Mouse (Mus musculus) heart, embryonic 14.5 days (tissue): Measurements from ENCODE around the gene Il5ra. TPM values are rescaled to one million over a fixed set of nuclear protein-coding genes. Genes with fewer than 3 reads are reported as not detected.

ENCODE experiments used
- ATAC-seq: fragments of 200-750 bp; cut with Nextera tagmentation; 2 replicates; pipeline ENCODE4 v1.8.0; 2017; ENCODE audit warnings: low read depth, moderate TSS enrichment; ENCODE audit not compliant: insufficient number of reproducible peaks, insufficient read depth, low FRiP score
- H3K27ac ChIP-seq, 2 experiments: fragments of 200-500 bp in 1 of 2; fragments of 300-500 bp in 1 of 2; sonication (generic) in 1 of 2; replicated peaks in 1 of 2; 2 replicates each; pipeline ENCODE4 v1.5.1; 2012 to 2014; ENCODE audit warnings: low read depth in 2 of 2, low read length in 2 of 2, control low read depth in 1 of 2, mild to moderate bottlenecking in 1 of 2, mixed read lengths in 1 of 2; ENCODE audit not compliant: control insufficient read depth in 1 of 2, insufficient read depth in 1 of 2
- H3K27me3 ChIP-seq: fragments of 300-500 bp; sonication (generic); 2 replicates; pipeline ENCODE4 v1.6.1; 2014; ENCODE audit warnings: mild to moderate bottlenecking, low read length, control low read depth; ENCODE audit not compliant: control insufficient read depth, insufficient read depth
- H3K36me3 ChIP-seq: fragments of 300-500 bp; sonication (generic); 2 replicates; pipeline ENCODE4 v1.6.1; 2014; ENCODE audit warnings: mild to moderate bottlenecking, control low read depth, low read length, mixed read lengths; ENCODE audit not compliant: control insufficient read depth, insufficient read depth
- H3K4me1 ChIP-seq, 2 experiments: fragments of 200-500 bp in 1 of 2; fragments of 300-500 bp in 1 of 2; sonication (generic) in 1 of 2; 2 replicates each; pipeline ENCODE4 v1.6.1; 2012 to 2014; ENCODE audit warnings: low read length in 2 of 2, control low read depth in 1 of 2, mixed read lengths in 1 of 2; ENCODE audit not compliant: control insufficient read depth in 2 of 2, insufficient read depth in 2 of 2
- H3K4me2 ChIP-seq: fragments of 300-500 bp; sonication (generic); 2 replicates; pipeline ENCODE4 v1.6.1; 2014; ENCODE audit warnings: mild to moderate bottlenecking, low read length
- H3K4me3 ChIP-seq, 2 experiments: fragments of 200-500 bp in 1 of 2; fragments of 300-500 bp in 1 of 2; sonication (generic) in 1 of 2; 2 replicates each; pipeline ENCODE4 v1.5.1; 2012 to 2014; ENCODE audit warnings: low read length in 2 of 2, mild to moderate bottlenecking in 2 of 2, control low read depth in 1 of 2, low read depth in 1 of 2, moderate library complexity in 1 of 2; ENCODE audit not compliant: control insufficient read depth in 1 of 2, insufficient read depth in 1 of 2
- H3K9ac ChIP-seq: fragments of 300-500 bp; sonication (generic); 2 replicates; pipeline ENCODE4 v1.6.1; 2014; ENCODE audit warnings: mild to moderate bottlenecking, low read length
- H3K9me3 ChIP-seq: fragments of 300-500 bp; sonication (generic); 2 replicates; pipeline ENCODE4 v1.6.1; 2016; ENCODE audit warnings: low read length, control low read depth; ENCODE audit not compliant: control insufficient read depth
- WGBS: fragments of 180-500 bp; shearing (Covaris S2); extraction: QIAGEN DNeasy Blood & Tissue Kit; methylation state at CpG from one replicate; pipeline ENCODE4 v1.1.7; 2014; 5-methylcytosine and 5-hydroxymethylcytosine counted together
- polyA plus RNA-seq: library from polyadenylated mRNA; unstranded; fragments of >200 nt; fragmentation: Nextera tagmentation; extraction: Ambion mirVana; gene quantifications from 2 replicates; pipeline ENCODE4 v1.2.1, GENCODE M21; 2014

Gene Il5ra
- polyA plus RNA-seq, 1 experiment from 2014 or later: not detected

- H3K27ac ChIP-seq: no peak overlapping the region
- WGBS: 60% methylated on average over 4 of the region's 4 CpGs
- H3K27me3 ChIP-seq: no peaks in the 10 kb centered on the region
- H3K4me3 ChIP-seq: no peak overlapping the region
- no peaks in the 10 kb centered on the region for H3K36me3 ChIP-seq
- no peak overlapping the region for H3K4me2 ChIP-seq
- no peaks in the 10 kb centered on the region for H3K9me3 ChIP-seq
- no peaks in the 10 kb centered on the region for H3K4me1 ChIP-seq
- no peak overlapping the region for H3K9ac ChIP-seq
- no peak for ATAC-seq
Measured at GRCm38 (mm10) chr6:106732563-106732962, 16.3 kb downstream of the Il5ra start.

- Histone ChIP-seq H3K9me3 (no peaks in the 10 kb centered on the region), H3K4me1 (no peaks in the 10 kb centered on the region)
Measured at GRCm38 (mm10) chr6:106729682-106730314, 19.0 kb downstream of the Il5ra start.

GRCm38 (mm10) chr6:106727703-106728102, 21.1 kb downstream of the Il5ra start:
- Histone ChIP-seq H3K9ac (no peak overlapping the region), H3K27me3 (no peaks in the 10 kb centered on the region), H3K9me3 (no peaks in the 10 kb centered on the region), H3K4me1 (no peaks in the 10 kb centered on the region), H3K4me2 (no peak overlapping the region), H3K36me3 (no peaks in the 10 kb centered on the region), H3K27ac (no peak overlapping the region), H3K4me3 (no peak overlapping the region)
- WGBS: 58% methylated on average over 1 of the region's 1 CpGs
- ATAC-seq: no peak

More at GRCm38 (mm10) chr6:106729682-106730314, 19.0 kb downstream of the Il5ra start:
- Histone ChIP-seq H3K4me3 (no peak overlapping the region), H3K4me2 (no peak overlapping the region), H3K27ac (no peak overlapping the region), H3K9ac (no peak overlapping the region), H3K27me3 (no peaks in the 10 kb centered on the region), H3K36me3 (no peaks in the 10 kb centered on the region)
- WGBS: 74% methylated on average over 4 of the region's 4 CpGs
- no peak for ATAC-seq

GRCm38 (mm10) chr6:106726078-106726477, 22.8 kb downstream of the Il5ra start:
- Histone ChIP-seq H3K9me3 (no peaks in the 10 kb centered on the region), H3K36me3 (no peaks in the 10 kb centered on the region), H3K27me3 (no peaks in the 10 kb centered on the region), H3K4me1 (no peaks in the 10 kb centered on the region), H3K9ac (no peak overlapping the region), H3K4me2 (no peak overlapping the region), H3K27ac (no peak overlapping the region), H3K4me3 (no peak overlapping the region)
- 71% methylated on average over 6 of the region's 6 CpGs for WGBS
- no peak for ATAC-seq

DNA sequence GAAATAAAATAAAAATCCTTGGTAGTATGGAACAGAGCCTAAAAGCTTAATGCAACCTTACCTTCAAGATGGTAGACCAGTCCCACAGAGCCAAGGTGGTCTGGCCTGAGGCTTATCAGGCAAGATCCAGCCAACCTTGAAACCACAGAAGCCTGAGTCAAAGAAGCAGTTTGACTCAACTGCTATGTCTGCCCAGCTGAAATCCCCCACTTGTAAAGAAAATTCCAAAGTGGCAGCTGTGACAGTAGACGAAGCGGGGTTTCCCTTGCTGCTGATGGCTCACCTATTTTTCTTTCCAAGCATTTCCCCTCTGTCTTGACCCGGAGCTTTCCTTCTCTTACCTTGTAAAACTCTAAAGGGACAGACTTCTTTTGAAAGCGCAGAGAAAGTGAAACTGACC, 23.2 kb downstream of the Il5ra start:
- no peak for ATAC-seq

GRCm38 (mm10) chr6:106705506-106706035, 43.3 kb downstream of the Il5ra start:
- Histone ChIP-seq H3K36me3 (no peaks in the 10 kb centered on the region), H3K4me1 (no peaks in the 10 kb centered on the region), H3K27me3 (no peaks in the 10 kb centered on the region), H3K27ac (no peak overlapping the region), H3K9me3 (no peaks in the 10 kb centered on the region), H3K4me3 (no peak overlapping the region), H3K4me2 (no peak overlapping the region), H3K9ac (no peak overlapping the region)
- 45% methylated on average over 3 of the region's 3 CpGs for WGBS
- no peak for ATAC-seq

More for the DNA sequence above, 23.2 kb downstream of the Il5ra start:
- no peaks in the 10 kb centered on the region for H3K27me3 ChIP-seq
- H3K4me1 ChIP-seq: no peaks in the 10 kb centered on the region
- H3K27ac ChIP-seq: no peak overlapping the region
- no peak overlapping the region for H3K4me2 ChIP-seq
- no peaks in the 10 kb centered on the region for H3K9me3 ChIP-seq
- H3K9ac ChIP-seq: no peak overlapping the region
- H3K36me3 ChIP-seq: no peaks in the 10 kb centered on the region
- 74% methylated on average over 4 of the region's 4 CpGs for WGBS
- H3K4me3 ChIP-seq: no peak overlapping the region

GRCm38 (mm10) chr6:106701931-106702330, 46.9 kb downstream of the Il5ra start:
- no peaks in the 10 kb centered on the region for H3K27me3 ChIP-seq
- no peak for ATAC-seq

DNA sequence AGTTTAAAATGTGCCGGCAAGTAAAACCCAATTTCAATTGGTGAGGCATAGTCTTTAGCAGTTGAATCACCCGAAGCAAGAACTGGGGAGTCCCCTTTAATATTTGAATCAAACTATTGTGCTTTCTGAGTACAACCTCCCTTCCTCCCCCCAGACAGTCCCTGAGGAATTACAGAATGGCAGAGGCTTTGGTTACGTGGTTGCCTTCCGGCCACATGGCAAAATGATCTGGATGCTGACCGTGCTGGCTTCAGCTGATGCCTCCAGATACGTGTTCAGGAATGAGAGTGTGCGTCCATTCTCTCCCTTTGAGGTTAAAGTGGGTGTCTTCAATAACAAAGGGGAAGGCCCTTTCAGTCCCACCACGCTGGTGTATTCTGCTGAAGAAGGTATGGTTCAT, 73.3 kb downstream of the Il5ra start:
- H3K4me1 ChIP-seq: no peaks in the 10 kb centered on the region
- no peak overlapping the region for H3K9ac ChIP-seq
- H3K4me2 ChIP-seq: no peak overlapping the region
- H3K27ac ChIP-seq: no peak overlapping the region
- WGBS: 77% methylated on average over 8 of the region's 8 CpGs
- H3K4me3 ChIP-seq: no peak overlapping the region
- H3K36me3 ChIP-seq: no peaks in the 10 kb centered on the region
- H3K9me3 ChIP-seq: no peaks in the 10 kb centered on the region
- no peaks in the 10 kb centered on the region for H3K27me3 ChIP-seq
- ATAC-seq: no peak

More at GRCm38 (mm10) chr6:106701931-106702330, 46.9 kb downstream of the Il5ra start:
- H3K4me3 ChIP-seq: no peak overlapping the region
- 60% methylated on average over 3 of the region's 3 CpGs for WGBS
- no peaks in the 10 kb centered on the region for H3K36me3 ChIP-seq
- H3K4me1 ChIP-seq: no peaks in the 10 kb centered on the region
- no peak overlapping the region for H3K9ac ChIP-seq
- no peak overlapping the region for H3K4me2 ChIP-seq
- no peaks in the 10 kb centered on the region for H3K9me3 ChIP-seq
- no peak overlapping the region for H3K27ac ChIP-seq
